Mouse (Mus musculus) megakaryocyte, embryonic 14.5 days (primary cell): ENCODE measurements around the gene Traip.

ENCODE experiments used
- FLI1 ChIP-seq: IDR thresholded peaks from 2 replicates; pipeline ENCODE4 v1.6.1; 2012; ENCODE audit warnings: low read length, inconsistent platforms, mixed read lengths
- GATA1 ChIP-seq: IDR thresholded peaks from 3 replicates; pipeline ENCODE4 v1.6.1; 2012; ENCODE audit warnings: mixed read lengths, low read length, inconsistent platforms, borderline replicate concordance

DNA sequence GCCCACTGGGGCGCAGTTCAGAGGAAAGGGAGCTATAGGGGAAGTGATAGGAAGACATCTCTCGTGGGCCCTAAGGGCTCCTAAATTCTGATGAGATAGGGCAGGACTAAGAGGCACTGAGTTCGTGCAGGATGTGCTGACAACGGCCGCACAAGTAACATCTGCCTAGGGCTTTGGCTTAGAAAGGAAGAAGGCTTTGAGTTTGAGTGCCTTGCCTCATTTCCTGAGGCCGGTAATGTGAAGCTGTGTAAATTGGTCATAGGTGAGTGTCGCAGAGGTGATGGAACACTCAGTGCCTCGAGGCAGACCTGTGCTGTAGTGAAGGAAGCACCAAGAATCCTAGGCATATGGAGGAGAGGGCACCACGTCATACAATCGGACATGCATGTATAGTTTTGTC, 16.7 kb downstream of the Traip start:
- TF ChIP-seq GATA1, result no peak
- TF ChIP-seq FLI1, result no peak
